Mouse (Mus musculus): Measurements from ENCODE around the gene Spata31d1d.
A peak's percentile ranks its signal among the peaks of the same experiment; 100 is the strongest.
"Not testable (repeated sequence)": the region's sequence is repeated elsewhere in the genome, so short reads cannot be mapped to it uniquely, and the experiment has no call there.

Gene Spata31d1d

GRCm38 (mm10) chr13:59731652-59732051 lies at the start of gene Spata31d1d:
TSS of gene Spata31d1d (minus strand) at chr13:59731752.
- no peak for DNase-seq

- DNase-seq = not testable (repeated sequence)
These were observed 48.3 kb upstream of the Spata31d1d start for GRCm38 (mm10) chr13:59779744-59780264.

- no peak for DNase-seq
These were observed 47.7 kb upstream of the Spata31d1d start for GRCm38 (mm10) chr13:59779213-59779612.

GRCm38 (mm10) chr13:59775168-59775567 lies 43.6 kb upstream of the Spata31d1d start:
- DNase-seq = no peak

GRCm38 (mm10) chr13:59771257-59771656 lies 39.7 kb upstream of the Spata31d1d start:
- DNase-seq = peak; percentile 45 to 53

GRCm38 (mm10) chr13:59770847-59771246 lies 39.3 kb upstream of the Spata31d1d start:
- peak in 1 of 2 experiments; percentile 36 for DNase-seq

GRCm38 (mm10) chr13:59770164-59770562 lies 38.6 kb upstream of the Spata31d1d start:
- peak; percentile 80 to 83 for DNase-seq

GRCm38 (mm10) chr13:59769296-59770163 lies 38.0 kb upstream of the Spata31d1d start, which contains the start of gene Isca1:
TSS of gene Isca1 (minus strand) at chr13:59769810.
- DNase-seq = peak; percentile 99 to 100

- DNase-seq = no peak
These were observed 37.0 kb upstream of the Spata31d1d start for GRCm38 (mm10) chr13:59768531-59768930.

- DNase-seq = no peak
These were observed 35.4 kb upstream of the Spata31d1d start for GRCm38 (mm10) chr13:59766786-59767515.

- DNase-seq = no peak
These were observed 31.2 kb upstream of the Spata31d1d start for GRCm38 (mm10) chr13:59762791-59763190.

- no peak for DNase-seq
These were observed 25.4 kb upstream of the Spata31d1d start for GRCm38 (mm10) chr13:59756906-59757305.

- no peak for DNase-seq
These were observed 18.8 kb upstream of the Spata31d1d start for GRCm38 (mm10) chr13:59750310-59750709.

- DNase-seq = no peak
These were observed 15.2 kb upstream of the Spata31d1d start, which contains the start of gene 1700014D04Rik for GRCm38 (mm10) chr13:59746711-59747110. TSS of gene 1700014D04Rik (minus strand) at chr13:59746752.

- no peak for DNase-seq
These were observed 14.6 kb upstream of the Spata31d1d start for GRCm38 (mm10) chr13:59746164-59746563.

- DNase-seq = no peak
These were observed 13.9 kb upstream of the Spata31d1d start for GRCm38 (mm10) chr13:59745462-59745861.

GRCm38 (mm10) chr13:59741697-59742096 lies 10.1 kb upstream of the Spata31d1d start:
- no peak for DNase-seq

GRCm38 (mm10) chr13:59741096-59741495 lies 9.5 kb upstream of the Spata31d1d start:
- DNase-seq = no peak

- no peak for DNase-seq
These were observed 7.8 kb upstream of the Spata31d1d start for GRCm38 (mm10) chr13:59739397-59739796.

GRCm38 (mm10) chr13:59738455-59738854 lies 6.9 kb upstream of the Spata31d1d start:
- DNase-seq = no peak

- no peak for DNase-seq
These were observed 3.6 kb upstream of the Spata31d1d start for GRCm38 (mm10) chr13:59735190-59735589.

- DNase-seq = not testable (repeated sequence)
These were observed 2.8 kb upstream of the Spata31d1d start for GRCm38 (mm10) chr13:59734347-59734746.

- no peak for DNase-seq
These were observed 2.4 kb upstream of the Spata31d1d start for GRCm38 (mm10) chr13:59733936-59734335.

Measured in cerebellum, adult 18-20 months (tissue).